Mouse (Mus musculus) embryonic stem cell, embryonic (primary cell): Measurements from ENCODE around the gene Ttc9b.

Experiments
- CTCF ChIA-PET, 4 experiments: fragments of 300-600 bp in 2 of 4; fragments of 350-600 bp in 2 of 4; sonication (Branson Sonifier 250); formaldehyde crosslinking; loops; one replicate each; lab custom pipeline; 2022; ENCODE audit warnings: inconsistent platforms in 2 of 4; lab: Charles Lee
- POLR2A ChIA-PET, 4 experiments: fragments of 300-600 bp in 2 of 4; fragments of 350-600 bp in 2 of 4; sonication (Branson Sonifier 250); formaldehyde crosslinking; loops; one replicate each; lab custom pipeline; 2022; ENCODE audit warnings: antibody characterized with exemption in 4 of 4, inconsistent platforms in 1 of 4; lab: Charles Lee

The Ttc9b gene

DNA sequence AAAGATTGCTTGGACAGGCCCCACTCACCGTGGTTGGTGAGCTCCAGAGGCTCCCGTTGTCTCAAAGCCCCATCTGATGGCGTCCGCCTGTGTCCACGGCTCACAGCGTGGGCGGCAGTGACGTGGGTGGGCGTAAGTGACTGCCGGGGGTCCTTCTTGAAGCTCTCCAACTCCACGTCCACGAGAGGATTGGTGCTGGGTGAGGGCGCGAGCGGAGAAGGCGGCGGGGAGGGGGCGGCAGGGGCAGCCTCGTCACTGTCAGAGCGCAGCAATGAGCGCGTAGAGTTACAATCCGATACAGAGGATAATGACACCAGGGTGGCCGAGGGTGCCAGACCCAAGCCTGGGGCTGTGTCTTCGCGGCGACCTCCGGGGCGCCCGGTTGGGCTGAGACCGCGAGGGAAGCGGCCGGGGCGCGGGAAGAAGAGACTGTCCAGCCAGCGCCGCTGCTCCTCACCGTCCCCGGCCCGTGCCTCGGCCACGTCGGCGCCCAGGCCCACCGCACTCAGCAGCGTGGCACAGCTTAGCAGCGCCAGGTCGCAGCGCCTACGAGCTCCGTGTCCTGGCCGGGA lies 4.2 kb downstream of the Ttc9b start:
- CTCF ChIA-PET: interaction anchor here in 2 of 4 experiments (0.6 to 1.3 kb wide), 4 partner anchors 8 to 355 kb away, joined by 3 read pairs; no protein-coding TSS in a partner anchor
- POLR2A ChIA-PET: interaction anchor here in 3 of 4 experiments (0.5 to 2.0 kb wide), 5 partner anchors 8 to 624 kb away, joined by 3 to 7 read pairs (median 4); no protein-coding TSS in a partner anchor

- CTCF ChIA-PET: no interaction called here
- POLR2A ChIA-PET: interaction anchor here in 2 of 4 experiments (0.5 to 2.1 kb wide), 7 partner anchors 7 to 117 kb away, joined by 3 to 8 read pairs (median 3); partner anchors contain the start of gene Map3k10 (in 2 of the 2)
Measured at GRCm38 (mm10) chr7:27658712-27659663, 5.3 kb downstream of the Ttc9b start.

GRCm38 (mm10) chr7:27662038-27662437 lies 8.3 kb downstream of the Ttc9b start:
- POLR2A ChIA-PET: no interaction called here
- CTCF ChIA-PET: interaction anchor here in 1 of 4 experiments (0.7 to 1.2 kb wide), 2 partner anchors 27 to 136 kb away, joined by 3 read pairs; partner anchors contain the start of gene Zfp607b

- ChIA-PET POLR2A (interaction anchor here in 3 of 4 experiments (0.7 to 3.3 kb wide), 8 partner anchors 10 to 477 kb away, joined by 3 to 20 read pairs (median 4); partner anchors contain the start of genes BC024978 (in 1 of the 3), Snrpa (in 1 of the 3), Zfp607b (in 1 of the 3) and Zfp780b (in 1 of the 3)), CTCF (interaction anchor here in 1 of 4 experiments (0.5 kb wide), 1 partner anchor 18 kb away, joined by 4 read pairs; no protein-coding TSS in a partner anchor)
Measured at GRCm38 (mm10) chr7:27673064-27673574, 19.4 kb downstream of the Ttc9b start.

- ChIA-PET POLR2A (interaction anchor here in 3 of 4 experiments (0.7 to 3.3 kb wide), 12 partner anchors 10 to 478 kb away, joined by 3 to 20 read pairs (median 4); partner anchors contain the start of genes Zfp607b (in 2 of the 3), BC024978 (in 1 of the 3), Shkbp1 (in 1 of the 3) and Snrpa (in 1 of the 3)), CTCF (interaction anchor here in 3 of 4 experiments (0.5 to 1.8 kb wide), 3 partner anchors 18 to 265 kb away, joined by 4 to 8 read pairs (median 4); no protein-coding TSS in a partner anchor)
Measured at GRCm38 (mm10) chr7:27673575-27674131, 19.9 kb downstream of the Ttc9b start.

DNA sequence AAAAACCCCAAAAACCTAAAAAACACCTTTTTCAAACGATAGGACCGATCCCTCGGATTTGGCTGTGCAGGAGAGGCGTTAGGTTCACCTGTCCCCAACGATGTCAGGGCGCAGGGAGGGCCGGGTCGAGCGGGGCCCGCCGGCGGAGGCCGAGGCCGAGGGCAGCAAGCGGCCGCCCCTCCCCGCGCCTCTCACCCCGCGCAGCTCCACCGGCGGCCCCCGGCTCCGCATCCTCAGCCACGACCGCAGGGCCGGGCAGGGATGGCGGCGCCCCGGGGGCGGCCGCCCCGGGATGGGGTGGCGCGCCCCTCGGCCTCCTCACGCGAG lies 20.4 kb downstream of the Ttc9b start:
- POLR2A ChIA-PET: interaction anchor here in 3 of 4 experiments (0.7 to 3.3 kb wide), 26 partner anchors 8 to 502 kb away, joined by 3 to 20 read pairs (median 4); partner anchors contain the start of genes Zfp607b (in 2 of the 3), Rab4b (in 1 of the 3), Shkbp1 (in 1 of the 3) and Zfp60 (in 1 of the 3)
- CTCF ChIA-PET: interaction anchor here in 3 of 4 experiments (0.5 to 1.8 kb wide), 4 partner anchors 20 to 365 kb away, joined by 3 to 8 read pairs (median 6); partner anchors contain the start of gene Ttc9b (in 1 of the 3)

GRCm38 (mm10) chr7:27674522-27675221 lies 21.0 kb downstream of the Ttc9b start, which contains the start of gene Map3k10:
TSS of gene Map3k10 (minus strand) at chr7:27674598.
- ChIA-PET CTCF (interaction anchor here (0.5 to 1.8 kb wide), 11 partner anchors 20 to 367 kb away, joined by 3 to 8 read pairs (median 4); partner anchors contain the start of gene Ttc9b (in 1 of the 4)), POLR2A (interaction anchor here (0.5 to 3.3 kb wide), 41 partner anchors 7 to 1136 kb away, joined by 3 to 20 read pairs (median 3); partner anchors contain the start of genes Zfp607b (in 2 of the 4), Psmc4 (in 1 of the 4), Rab4b (in 1 of the 4) and Shkbp1 (in 1 of the 4))

DNA sequence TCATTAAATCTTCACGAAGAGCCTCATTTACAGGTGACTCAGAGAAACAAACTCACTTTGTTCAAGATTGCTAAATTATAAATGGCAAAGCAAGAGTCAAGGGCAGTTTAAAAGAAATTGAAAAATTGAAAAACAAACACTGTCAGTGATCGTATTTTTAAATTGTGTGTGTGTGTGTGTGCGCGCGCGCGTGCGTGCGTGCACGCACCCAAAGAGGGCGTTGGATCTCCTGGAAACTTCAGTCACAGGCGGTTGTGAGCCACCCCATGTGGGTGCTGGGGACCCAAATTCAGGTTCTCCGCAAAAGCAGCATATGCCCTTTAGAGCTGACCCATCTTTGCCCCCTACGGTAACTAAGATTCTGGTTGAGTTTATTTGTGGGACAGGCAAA lies 21.5 kb downstream of the Ttc9b start:
- CTCF ChIA-PET: interaction anchor here (0.6 to 1.8 kb wide), 7 partner anchors 21 to 343 kb away, joined by 3 to 8 read pairs (median 4); partner anchors contain the start of gene Ttc9b (in 1 of the 4)

GRCm38 (mm10) chr7:27683218-27683617 lies 29.5 kb downstream of the Ttc9b start:
- POLR2A ChIA-PET: interaction anchor here in 1 of 4 experiments (1.5 kb wide), 1 partner anchor 249 kb away, joined by 3 read pairs; no protein-coding TSS in a partner anchor

More for the DNA sequence above, 21.5 kb downstream of the Ttc9b start:
- POLR2A ChIA-PET: interaction anchor here (0.6 to 3.3 kb wide), 35 partner anchors 8 to 1135 kb away, joined by 3 to 20 read pairs (median 3); partner anchors contain the start of genes Zfp607b (in 2 of the 4), Psmc4 (in 1 of the 4), Rab4b (in 1 of the 4) and Sertad1 (in 1 of the 4)

GRCm38 (mm10) chr7:27685220-27685619 lies 31.5 kb downstream of the Ttc9b start:
- CTCF ChIA-PET: interaction anchor here in 3 of 4 experiments (0.6 to 1.5 kb wide), 8 partner anchors 30 to 397 kb away, joined by 3 to 9 read pairs (median 3); partner anchors contain the start of gene Ttc9b (in 1 of the 3)

More at GRCm38 (mm10) chr7:27683218-27683617, 29.5 kb downstream of the Ttc9b start:
- CTCF ChIA-PET: no interaction called here

DNA sequence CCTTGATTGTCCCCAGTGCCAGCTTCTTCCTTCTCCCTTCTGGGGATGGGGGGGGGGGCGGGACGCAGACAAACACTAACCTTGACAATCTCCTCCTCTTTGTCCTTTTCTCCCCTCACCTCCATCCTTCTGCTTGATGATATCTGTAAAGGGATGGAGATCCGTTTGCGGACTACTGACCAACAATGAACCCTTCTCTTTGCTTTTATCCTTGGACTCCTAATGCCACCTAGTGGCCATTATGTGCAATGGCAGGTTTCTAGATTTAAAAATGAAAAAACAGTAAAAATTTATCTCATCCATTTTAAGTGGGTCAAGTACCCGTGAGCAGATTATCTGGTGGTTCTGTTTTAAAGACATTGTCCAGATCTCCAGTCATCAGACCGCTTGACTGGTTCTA lies 32.0 kb downstream of the Ttc9b start:
- POLR2A ChIA-PET: interaction anchor here in 2 of 4 experiments (0.7 to 1.3 kb wide), 4 partner anchors 10 to 277 kb away, joined by 3 to 6 read pairs (median 4); partner anchors contain the start of gene Ttc9b (in 1 of the 2)
- CTCF ChIA-PET: interaction anchor here in 3 of 4 experiments (0.6 to 1.5 kb wide), 8 partner anchors 31 to 397 kb away, joined by 3 to 9 read pairs (median 3); partner anchors contain the start of gene Ttc9b (in 1 of the 3)

More at GRCm38 (mm10) chr7:27685220-27685619, 31.5 kb downstream of the Ttc9b start:
- POLR2A ChIA-PET: interaction anchor here in 2 of 4 experiments (0.7 to 1.3 kb wide), 4 partner anchors 9 to 276 kb away, joined by 3 to 6 read pairs (median 4); partner anchors contain the start of gene Ttc9b (in 1 of the 2)

DNA sequence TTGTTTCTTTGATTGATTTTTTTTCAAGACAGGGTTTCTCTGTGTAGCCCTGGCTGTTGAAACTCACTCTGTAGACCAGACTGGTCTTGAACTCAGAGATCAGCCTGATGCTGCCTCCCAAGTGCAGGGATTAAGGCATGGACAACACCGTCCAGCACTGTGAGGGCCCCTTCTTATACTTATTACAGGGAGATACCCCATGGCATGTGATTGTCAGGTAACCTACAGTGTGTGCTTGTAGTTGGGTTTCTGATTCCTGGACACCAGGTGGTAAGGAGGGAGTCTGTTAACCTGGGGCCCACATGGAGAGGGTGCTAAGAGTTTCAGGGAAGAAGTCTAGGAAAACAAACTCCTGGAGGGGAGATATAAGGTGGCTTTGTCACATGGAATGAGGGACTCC lies 33.3 kb downstream of the Ttc9b start:
- CTCF ChIA-PET: no interaction called here
- POLR2A ChIA-PET: no interaction called here

DNA sequence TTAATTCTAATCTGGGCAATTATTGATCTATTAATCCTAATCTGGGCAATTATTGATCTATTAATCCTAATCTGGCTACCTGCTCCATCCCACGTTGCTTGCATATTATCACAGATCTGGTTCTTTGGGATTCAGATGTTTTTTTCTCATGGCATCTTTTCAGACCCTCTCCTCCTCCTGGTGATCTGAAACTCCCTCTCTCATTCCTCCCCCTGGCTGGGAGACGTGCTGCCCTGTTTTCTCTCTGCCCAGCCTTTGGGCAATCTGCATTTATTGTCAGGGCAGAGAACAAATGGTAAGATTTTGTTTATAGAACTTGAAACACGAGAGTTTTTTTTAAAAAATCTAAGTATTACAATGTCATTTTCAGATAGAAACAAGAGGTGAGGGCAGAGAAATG lies 34.1 kb downstream of the Ttc9b start:
- ChIA-PET CTCF (interaction anchor here in 2 of 4 experiments (0.6 to 2.3 kb wide), 2 partner anchors 34 to 270 kb away, joined by 12 to 13 read pairs; partner anchors contain the start of gene Ttc9b (in 1 of the 2)), POLR2A (interaction anchor here in 2 of 4 experiments (0.8 to 2.1 kb wide), 7 partner anchors 13 to 290 kb away, joined by 3 to 9 read pairs (median 4); partner anchors contain the start of genes Akt2 (in 1 of the 2) and Map3k10 (in 1 of the 2))

DNA sequence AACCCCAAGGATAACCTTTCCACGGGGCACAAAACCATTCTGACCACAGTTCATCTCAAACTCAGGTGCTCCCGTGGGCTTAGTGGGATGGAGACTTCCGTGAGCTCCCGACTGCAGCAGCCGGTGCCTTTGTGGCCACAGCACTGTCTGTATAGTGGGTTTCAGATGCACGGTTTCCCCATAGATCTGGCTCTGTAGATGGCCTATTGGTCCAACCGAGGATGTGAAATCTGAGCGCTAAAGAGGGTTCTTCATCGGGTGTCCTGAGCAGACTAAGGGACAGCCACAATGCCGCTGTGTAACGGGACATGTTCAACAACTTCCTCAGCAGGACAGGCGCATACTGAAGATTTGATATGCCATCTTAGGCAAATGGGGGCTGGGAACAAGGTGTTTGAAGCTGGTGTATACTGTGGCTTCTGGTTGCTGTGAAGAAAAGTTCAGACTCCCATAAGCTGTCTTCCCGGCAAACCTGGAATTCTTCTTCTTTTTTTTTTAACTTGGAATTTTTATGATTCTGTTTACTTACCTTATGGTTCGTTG lies 34.6 kb downstream of the Ttc9b start:
- CTCF ChIA-PET: interaction anchor here in 3 of 4 experiments (0.6 to 2.3 kb wide), 13 partner anchors 25 to 480 kb away, joined by 3 to 13 read pairs (median 4); partner anchors contain the start of genes Ttc9b (in 1 of the 3) and Zfp60 (in 1 of the 3)
- POLR2A ChIA-PET: interaction anchor here in 3 of 4 experiments (0.8 to 2.3 kb wide), 28 partner anchors 10 to 663 kb away, joined by 3 to 20 read pairs (median 4); partner anchors contain the start of genes Map3k10 (in 3 of the 3), Zfp60 (in 3 of the 3), Sertad1 (in 2 of the 3) and Akt2 (in 1 of the 3)
